8 mouse cellular contexts compared by ENCODE assay signal in genomic region chr6:39515040-39515738, GRCm38 (mm10). TPM values are rescaled to one million over a fixed set of nuclear protein-coding genes. Genes with fewer than 3 reads are reported as not detected.
A peak's percentile ranks its signal among the peaks of the same experiment; 100 is the strongest.
DNase-seq lines count a peak whose midpoint lies in the region; ATAC-seq lines count a peak whose summit lies in the region.

No protein-coding gene starts in this region.

- peaks cover 7 to 19% of the 10 kb centered on the region in 2 experiments for H3K4me1 ChIP-seq in heart, embryonic 14.5 days (ENCODE audit: control insufficient read depth in 2 of 2, insufficient read depth in 2 of 2, low read length in 2 of 2)
- peaks cover 22% of the 10 kb centered on the region for H3K4me1 ChIP-seq in limb, embryonic 13.5 days

- H3K9me3 ChIP-seq in heart, embryonic 14.5 days (ENCODE audit: control insufficient read depth, low read length) = peaks cover 4% of the 10 kb centered on the region; the same call in 1 of the 2 replicates
- peaks cover 10% of the 10 kb centered on the region for H3K9me3 ChIP-seq in limb, embryonic 13.5 days

- H3K27me3 ChIP-seq in heart, embryonic 14.5 days (ENCODE audit: control insufficient read depth, insufficient read depth, low read length) = no peaks in the 10 kb centered on the region
- H3K27me3 ChIP-seq in limb, embryonic 13.5 days = no peaks in the 10 kb centered on the region

- H3K4me3 ChIP-seq in heart, embryonic 14.5 days (ENCODE audit: control insufficient read depth in 1 of 2, insufficient read depth in 1 of 2, low read depth in 1 of 2, low read length in 2 of 2) = 0 out of 4 replicates have a peak overlapping the region, but pooled peaks of 1 of the 2 experiments have one; percentile 3
- no peak overlapping the region for H3K4me3 ChIP-seq in limb, embryonic 13.5 days

- peak; percentile 70 for ATAC-seq in heart, embryonic 14.5 days (ENCODE audit: insufficient number of reproducible peaks, insufficient read depth, low FRiP score, low read depth)
- ATAC-seq in limb, embryonic 13.5 days (ENCODE audit: low FRiP score, low read depth) = peak; percentile 89
- no peak for ATAC-seq in inflammation-experienced regulatory T-cells, adult 6 months

- peaks cover 23% of the 10 kb centered on the region; the same call in 1 of the 2 replicates for H3K36me3 ChIP-seq in heart, embryonic 14.5 days (ENCODE audit: control insufficient read depth, insufficient read depth, low read length)
- peaks cover 34% of the 10 kb centered on the region for H3K36me3 ChIP-seq in limb, embryonic 13.5 days

- H3K4me2 ChIP-seq in heart, embryonic 14.5 days (ENCODE audit: low read length) = peak overlapping the region; percentile 44
- H3K4me2 ChIP-seq in limb, embryonic 13.5 days (replicated peaks) = peak overlapping the region; percentile 49

- 32% methylated on average over 11 of the region's 11 CpGs for WGBS in heart, embryonic 14.5 days
- 12% methylated on average over 11 of the region's 11 CpGs for WGBS in limb, embryonic 13.5 days

- DNase-seq in cerebellum, adult 18-20 months = peak; percentile 32 to 43
- no peak for DNase-seq in cerebellum, adult 9-11 months
- DNase-seq in ovary, adult 18-20 months (ENCODE audit: low spot score) = peak; percentile 50
- no peak for DNase-seq in ovary, postnatal 10 days (ENCODE audit: low spot score)
- DNase-seq in urinary bladder, adult 18-20 months (ENCODE audit: low spot score in 2 of 2) = no peak

- peak overlapping the region; percentile 83 to 91 for H3K27ac ChIP-seq in heart, embryonic 14.5 days (replicated peaks in 1 of 2; ENCODE audit: control insufficient read depth in 1 of 2, insufficient read depth in 1 of 2, low read depth in 2 of 2, low read length in 2 of 2)
- H3K27ac ChIP-seq in limb, embryonic 13.5 days = peak overlapping the region; percentile 97

- H3K9ac ChIP-seq in heart, embryonic 14.5 days (ENCODE audit: low read length) = 0 out of 2 replicates have a peak overlapping the region, but pooled peaks have one; percentile 3
- H3K9ac ChIP-seq in limb, embryonic 13.5 days = peak overlapping the region; percentile 55

RNA-seq across cellular contexts. Expression of gene Dennd2a, which starts 42.5 kb away (rescaled TPM):
- 18.1 and 18.8 TPM in 2 replicates for polyA plus RNA-seq in heart, embryonic 14.5 days (2014; fragmentation: Nextera tagmentation; extraction: Ambion mirVana)
- polyA plus RNA-seq in limb, embryonic 13.5 days (2015; fragmentation: Nextera tagmentation; extraction: Ambion mirVana) = 25.8 and 30.1 TPM in 2 replicates
- polyA plus RNA-seq in inflammation-experienced regulatory T-cells, adult 6 months (2017; shearing (Covaris generic)) = under 1 TPM in 1 of 3 experiments, not detected in 2; 0.42 TPM

RNA-seq across cellular contexts. Expression of gene Adck2, which starts 58.5 kb away (rescaled TPM):
- polyA plus RNA-seq in heart, embryonic 14.5 days (2014; fragmentation: Nextera tagmentation; extraction: Ambion mirVana) = 16.1 and 19.1 TPM in 2 replicates
- 41.9 and 42.8 TPM in 2 replicates for polyA plus RNA-seq in limb, embryonic 13.5 days (2015; fragmentation: Nextera tagmentation; extraction: Ambion mirVana)
- 10 to 100 TPM; 23.2 to 43.1 (median 30.5) TPM for polyA plus RNA-seq in inflammation-experienced regulatory T-cells, adult 6 months (2017; shearing (Covaris generic))

Comparison
In these comparisons a context has a peak if more than half of its experiments do, and no peak if none do; other contexts are left out.
1. DNase-seq: peak in cerebellum, adult 18-20 months (2 of 2) and ovary, adult 18-20 months (single experiment); none in cerebellum, adult 9-11 months (single experiment), ovary, postnatal 10 days (single experiment) and urinary bladder, adult 18-20 months (0 of 2).
2. RNA of gene Dennd2a, which starts 42.5 kb away (polyA plus RNA-seq): 25.8 to 30.1 TPM in limb, embryonic 13.5 days and 18.1 to 18.8 TPM in heart, embryonic 14.5 days; 0.42 TPM in inflammation-experienced regulatory T-cells, adult 6 months; every median in the first group is over 10 times any median in the second.